Mouse (Mus musculus) stomach, postnatal 0 days (tissue): ENCODE results near the gene Dmrtc2. TPM values are rescaled to one million over a fixed set of nuclear protein-coding genes. Genes with fewer than 3 reads are reported as not detected.
"Not testable (repeated sequence)": the region's sequence is repeated elsewhere in the genome, so short reads cannot be mapped to it uniquely, and the experiment has no call there.

Experiments used
- ATAC-seq: fragments of 200-750 bp; cut with Nextera tagmentation; 2 replicates; pipeline ENCODE4 v1.8.0; 2017; ENCODE audit not compliant: low FRiP score, low TSS enrichment
- DNase-seq: peaks from one replicate; pipeline ENCODE4 v3.0.0-alpha.2; 2016; ENCODE audit warnings: low spot score
- H3K27ac ChIP-seq: fragments of 300-500 bp; sonication (generic); replicated peaks from 2 replicates; pipeline ENCODE4 v1.5.1; 2014; ENCODE audit warnings: mild to moderate bottlenecking, control low read depth
- H3K27me3 ChIP-seq: fragments of 300-500 bp; sonication (generic); 2 replicates; pipeline ENCODE4 v1.6.1; 2014; ENCODE audit warnings: low read length; ENCODE audit not compliant: control insufficient read depth, insufficient read depth
- H3K36me3 ChIP-seq: fragments of 300-500 bp; sonication (generic); 2 replicates; pipeline ENCODE4 v1.6.1; 2014; ENCODE audit warnings: low read length, mixed read lengths; ENCODE audit not compliant: control insufficient read depth, insufficient read depth
- H3K4me1 ChIP-seq: fragments of 300-500 bp; sonication (generic); replicated peaks from 2 replicates; pipeline ENCODE4 v1.6.1; 2014; ENCODE audit warnings: antibody characterized with exemption; ENCODE audit not compliant: control insufficient read depth, insufficient read depth
- H3K4me2 ChIP-seq: fragments of 300-500 bp; sonication (generic); replicated peaks from 2 replicates; pipeline ENCODE4 v1.6.1; 2014; ENCODE audit warnings: low read depth, mild to moderate bottlenecking, control low read depth, moderate library complexity
- H3K4me3 ChIP-seq: fragments of 300-500 bp; sonication (generic); 2 replicates; pipeline ENCODE4 v1.5.1; 2014; ENCODE audit warnings: low read depth, low read length, control low read depth
- H3K9ac ChIP-seq: fragments of 300-500 bp; sonication (generic); 2 replicates; pipeline ENCODE4 v1.6.1; 2014; ENCODE audit warnings: mild to moderate bottlenecking, low read length, control low read depth, mixed read lengths
- H3K9me3 ChIP-seq: fragments of 300-500 bp; sonication (generic); 2 replicates; pipeline ENCODE4 v1.6.1; 2016; ENCODE audit warnings: low read length; ENCODE audit not compliant: control insufficient read depth
- CTCF ChIP-seq: IDR thresholded peaks from 2 replicates; pipeline ENCODE4 v1.5.1; 2016; ENCODE audit warnings: antibody characterized with exemption, low read depth, mild to moderate bottlenecking, moderate library complexity
- EP300 ChIP-seq: optimal IDR thresholded peaks from 2 replicates; pipeline ENCODE3; 2016; ENCODE audit warnings: antibody characterized with exemption
- WGBS: fragments of 180-500 bp; shearing (Covaris S2); extraction: QIAGEN DNeasy Blood & Tissue Kit; methylation state at CpG from one replicate; pipeline ENCODE4 v1.1.7; 2014; 5-methylcytosine and 5-hydroxymethylcytosine counted together
- polyA plus RNA-seq: library from polyadenylated mRNA; unstranded; fragments of >200 nt; fragmentation: Nextera tagmentation; extraction: Ambion mirVana; gene quantifications from 2 replicates; pipeline ENCODE4 v1.2.1, GENCODE M21; 2015

The Dmrtc2 gene
- polyA plus RNA-seq, 1 experiment from 2014 or later = not detected

GRCm38 (mm10) chr7:24892125-24892583 lies 22.3 kb downstream of the Dmrtc2 start:
- H3K9ac ChIP-seq = no peak overlapping the region
- H3K4me3 ChIP-seq = no peak overlapping the region
- no peaks in the 10 kb centered on the region for H3K27me3 ChIP-seq
- no peak overlapping the region for H3K27ac ChIP-seq
- no peak for ATAC-seq
- no peak for DNase-seq
- H3K9me3 ChIP-seq = no peaks in the 10 kb centered on the region
- H3K4me2 ChIP-seq = no peak overlapping the region
- TF ChIP-seq EP300 (no peak), CTCF (no peak)
- peaks cover 8% of the 10 kb centered on the region for H3K36me3 ChIP-seq
- 27% methylated on average over 2 of the region's 2 CpGs for WGBS
- H3K4me1 ChIP-seq = no peaks in the 10 kb centered on the region

- WGBS = 91% methylated on average over 2 of the region's 2 CpGs
- ATAC-seq = not testable (repeated sequence)
These were observed 25.9 kb downstream of the Dmrtc2 start for GRCm38 (mm10) chr7:24895749-24896148.

GRCm38 (mm10) chr7:24896269-24896668 lies 26.4 kb downstream of the Dmrtc2 start:
- Histone ChIP-seq H3K4me1 (no peaks in the 10 kb centered on the region), H3K9ac (no peak overlapping the region), H3K27me3 (no peaks in the 10 kb centered on the region), H3K4me3 (no peak overlapping the region), H3K36me3 (no peaks in the 10 kb centered on the region), H3K4me2 (no peak overlapping the region), H3K27ac (no peak overlapping the region), H3K9me3 (no peaks in the 10 kb centered on the region)
- TF ChIP-seq EP300 = no peak
- TF ChIP-seq CTCF = no peak
- ATAC-seq (no peak), DNase-seq (no peak)
- WGBS = 90% methylated on average over 8 of the region's 8 CpGs

More at GRCm38 (mm10) chr7:24895749-24896148, 25.9 kb downstream of the Dmrtc2 start:
- not testable (repeated sequence) for DNase-seq, H3K4me2 ChIP-seq, H3K27ac ChIP-seq, H3K27me3 ChIP-seq, H3K36me3 ChIP-seq, H3K4me3 ChIP-seq, H3K4me1 ChIP-seq, H3K9me3 ChIP-seq, H3K9ac ChIP-seq

- no peak within 1 kb of the TSS for H3K27ac ChIP-seq
- no peak for TF ChIP-seq CTCF
- TF ChIP-seq EP300 = no peak
- H3K27me3 ChIP-seq = no peaks in the 10 kb centered on the region
- no peak for DNase-seq
- no peak for ATAC-seq
- WGBS = 69% methylated on average over 12 of the region's 12 CpGs
- no peak within 1 kb of the TSS for H3K4me2 ChIP-seq
- H3K9ac ChIP-seq = no peak within 1 kb of the TSS
- no peaks in the 10 kb centered on the region for H3K4me1 ChIP-seq
- H3K4me3 ChIP-seq = no peak within 1 kb of the TSS
- no peaks in the 10 kb centered on the region for H3K9me3 ChIP-seq
- H3K36me3 ChIP-seq = no peaks in the 10 kb centered on the region
These were observed 27.4 kb downstream of the Dmrtc2 start, which contains the start of gene Cd79a for GRCm38 (mm10) chr7:24897224-24897623. TSS of gene Cd79a (plus strand) at chr7:24897381.

GRCm38 (mm10) chr7:24897959-24898358 lies 28.1 kb downstream of the Dmrtc2 start:
- Histone ChIP-seq H3K4me2 (no peak overlapping the region), H3K4me1 (no peaks in the 10 kb centered on the region), H3K27me3 (no peaks in the 10 kb centered on the region), H3K9ac (no peak overlapping the region), H3K27ac (no peak overlapping the region), H3K4me3 (no peak overlapping the region), H3K36me3 (no peaks in the 10 kb centered on the region), H3K9me3 (no peaks in the 10 kb centered on the region)
- DNase-seq (no peak), ATAC-seq (no peak)
- 51% methylated on average over 5 of the region's 5 CpGs for WGBS
- TF ChIP-seq EP300 = no peak
- TF ChIP-seq CTCF = no peak

- whole genome bisulfite sequencing = 52% methylated on average over 6 of the region's 6 CpGs
- TF ChIP-seq CTCF = no peak
- no peak for TF ChIP-seq EP300
- Histone ChIP-seq H3K9ac (no peak overlapping the region), H3K9me3 (no peaks in the 10 kb centered on the region), H3K36me3 (no peaks in the 10 kb centered on the region), H3K4me3 (no peak overlapping the region), H3K27ac (no peak overlapping the region), H3K27me3 (no peaks in the 10 kb centered on the region), H3K4me2 (no peak overlapping the region), H3K4me1 (no peaks in the 10 kb centered on the region)
- ATAC-seq (no peak), DNase-seq (no peak)
These were observed 31.3 kb downstream of the Dmrtc2 start for GRCm38 (mm10) chr7:24901114-24901513.
